Mouse (Mus musculus) forebrain, embryonic 12.5 days (tissue): ENCODE results near the gene Gdi1. TPM values are rescaled to one million over a fixed set of nuclear protein-coding genes. Genes with fewer than 3 reads are reported as not detected.

Experiments used
- ATAC-seq: fragments of 200-750 bp; cut with Nextera tagmentation; 2 replicates; pipeline ENCODE4 v1.8.0; 2017; ENCODE audit warnings: moderate TSS enrichment; ENCODE audit not compliant: low FRiP score
- H3K27ac ChIP-seq: fragments of 300-500 bp; sonication (generic); 2 replicates; pipeline ENCODE4 v1.5.1; 2016; ENCODE audit warnings: mild to moderate bottlenecking
- H3K27me3 ChIP-seq: fragments of 300-500 bp; sonication (generic); 2 replicates; pipeline ENCODE4 v1.6.1; 2016; ENCODE audit warnings: mild to moderate bottlenecking
- H3K36me3 ChIP-seq: fragments of 300-500 bp; sonication (generic); replicated peaks from 2 replicates; pipeline ENCODE4 v1.6.1; 2016; ENCODE audit warnings: mild to moderate bottlenecking
- H3K4me1 ChIP-seq: fragments of 300-500 bp; sonication (generic); 2 replicates; pipeline ENCODE4 v1.6.1; 2016
- H3K4me2 ChIP-seq: fragments of 300-500 bp; sonication (generic); 2 replicates; pipeline ENCODE4 v1.6.1; 2016; ENCODE audit warnings: mild to moderate bottlenecking, moderate library complexity
- H3K4me3 ChIP-seq: fragments of 300-500 bp; sonication (generic); replicated peaks from 2 replicates; pipeline ENCODE4 v1.5.1; 2016; ENCODE audit warnings: mild to moderate bottlenecking
- H3K9ac ChIP-seq: fragments of 300-500 bp; sonication (generic); 2 replicates; pipeline ENCODE4 v1.6.1; 2016; ENCODE audit warnings: mild to moderate bottlenecking
- H3K9me3 ChIP-seq: fragments of 300-500 bp; sonication (generic); 2 replicates; pipeline ENCODE4 v1.6.1; 2016
- WGBS: fragments of 180-500 bp; shearing (Covaris S2); methylation state at CpG from one replicate; pipeline ENCODE4 v1.1.7; 2016; 5-methylcytosine and 5-hydroxymethylcytosine counted together
- polyA plus RNA-seq: library from polyadenylated mRNA; unstranded; fragments of >200 nt; fragmentation: Nextera tagmentation; extraction: Ambion mirVana; gene quantifications from 2 replicates; pipeline ENCODE4 v1.2.1, GENCODE M21; 2016

Gene Gdi1
- 561 and 617 TPM in 2 replicates for polyA plus RNA-seq

DNA sequence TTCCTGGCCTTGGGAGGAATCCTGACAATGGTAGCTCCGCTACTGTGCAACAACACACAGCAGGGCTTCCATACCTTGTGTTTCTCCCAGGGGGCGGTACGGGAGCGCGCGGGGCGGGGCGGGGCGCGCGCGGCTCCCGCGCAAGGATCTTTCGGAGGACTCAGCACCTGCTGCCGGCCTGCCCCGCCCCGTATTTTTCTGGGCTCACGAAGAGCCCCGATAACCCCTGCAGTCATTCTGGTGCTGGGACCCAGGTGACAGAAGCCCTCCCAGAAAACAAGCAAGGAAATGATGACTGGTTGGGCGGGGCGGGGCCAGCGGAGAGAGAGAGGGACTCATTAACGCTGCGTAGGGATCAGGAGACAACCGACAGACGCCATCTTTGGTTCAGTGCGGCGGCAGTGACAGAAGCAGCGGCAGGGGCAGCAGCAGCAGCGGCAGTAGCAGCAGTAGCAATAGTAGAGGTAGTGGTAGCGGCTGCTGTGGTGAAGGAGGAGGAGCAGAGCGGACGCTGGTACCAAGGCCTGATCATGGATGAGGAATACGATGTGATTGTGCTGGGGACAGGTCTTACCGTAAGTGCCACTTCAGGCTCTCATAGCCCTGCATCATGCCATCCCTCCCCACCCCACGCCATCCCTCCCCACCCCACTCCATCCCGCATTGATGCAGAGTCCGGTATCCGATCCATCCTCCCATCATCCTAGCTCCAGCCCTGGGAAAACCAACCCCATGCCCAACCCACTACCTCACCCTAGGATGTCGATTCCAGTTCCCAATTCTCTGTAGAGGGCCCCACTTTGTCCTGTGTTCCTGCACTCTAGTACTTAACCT, at the start of gene Gdi1:
Gene Gdi1 (plus strand): TSS at position 132 of the 834 bp plus-strand sequence.
- Histone ChIP-seq H3K27me3 (no peaks in the 10 kb centered on the region), H3K4me1 (peaks cover 15% of the 10 kb centered on the region), H3K4me2 (peak within 1 kb of the TSS; percentile 80), H3K27ac (peak within 1 kb of the TSS; percentile 91), H3K4me3 (peak within 1 kb of the TSS; percentile 48), H3K9ac (peak within 1 kb of the TSS; percentile 82), H3K9me3 (no peaks in the 10 kb centered on the region), H3K36me3 (peaks cover 66% of the 10 kb centered on the region)
- ATAC-seq, result peak; percentile 89
- WGBS, result 19% methylated on average over 37 of the region's 41 CpGs

- H3K4me3 ChIP-seq, result no peak overlapping the region
- H3K4me1 ChIP-seq, result no peaks in the 10 kb centered on the region; the same call in 1 of the 2 replicates
- peaks cover 17% of the 10 kb centered on the region for H3K36me3 ChIP-seq
- no peak for ATAC-seq
- no peak overlapping the region for H3K9ac ChIP-seq
- H3K27ac ChIP-seq, result no peak overlapping the region
- no peaks in the 10 kb centered on the region for H3K9me3 ChIP-seq
- no peaks in the 10 kb centered on the region for H3K27me3 ChIP-seq
- WGBS, result 95% methylated on average over 3 of the region's 3 CpGs
- no peak overlapping the region for H3K4me2 ChIP-seq
These were observed 47.1 kb upstream of the Gdi1 start for GRCm38 (mm10) chrX:74257746-74258145.

GRCm38 (mm10) chrX:74269736-74270061, 35.1 kb upstream of the Gdi1 start:
- Histone ChIP-seq H3K4me2 (peak overlapping the region; percentile 50), H3K9ac (peak overlapping the region; percentile 44), H3K4me1 (peaks cover 5% of the 10 kb centered on the region; the same call in 1 of the 2 replicates), H3K27ac (peak overlapping the region; percentile 94), H3K4me3 (peak overlapping the region; percentile 57), H3K9me3 (no peaks in the 10 kb centered on the region), H3K27me3 (no peaks in the 10 kb centered on the region), H3K36me3 (peaks cover 5% of the 10 kb centered on the region)
- 29% methylated on average over 3 of the region's 3 CpGs for WGBS
- ATAC-seq, result peak; percentile 45; the same call in 1 of the 2 replicates

DNA sequence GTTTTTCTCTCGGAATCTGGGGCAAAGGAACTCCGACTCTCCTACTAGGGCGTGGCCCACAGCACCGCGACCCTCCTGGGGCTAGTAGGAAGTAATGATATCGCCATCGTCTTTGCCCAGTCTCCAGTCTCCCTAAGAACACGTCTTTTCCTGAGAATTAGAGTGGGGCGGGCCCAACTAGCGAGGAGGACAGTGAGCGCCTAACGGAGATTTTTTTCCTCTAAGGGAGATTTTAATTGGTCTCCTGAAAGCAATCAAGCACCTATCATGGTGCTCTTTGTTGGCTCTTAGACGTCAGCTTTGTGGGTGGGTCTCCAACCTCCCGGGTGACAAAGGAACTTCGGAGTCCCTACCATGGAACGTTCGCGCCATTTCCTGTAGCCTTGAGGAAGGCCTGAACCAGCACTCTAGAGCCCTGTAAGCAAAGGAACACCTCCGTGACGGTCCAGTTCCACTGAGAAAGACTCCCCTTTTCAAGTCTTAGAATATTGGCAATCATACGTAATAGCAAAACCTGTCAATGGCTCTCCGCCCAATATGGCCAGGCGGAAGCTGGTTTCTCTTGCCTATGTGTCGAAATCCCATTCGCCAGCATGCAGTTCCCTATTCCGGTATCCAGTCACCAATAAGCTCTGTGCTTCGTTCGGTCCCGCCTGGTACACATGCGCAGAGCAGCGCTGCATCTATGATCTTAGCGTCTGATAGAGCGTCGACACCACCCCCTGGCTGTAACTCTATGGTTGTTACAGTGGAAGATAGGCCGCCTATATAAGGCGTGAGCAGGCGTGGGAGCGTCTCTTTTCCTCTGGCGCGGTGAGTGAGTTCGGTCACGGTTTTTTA, 34.5 kb upstream of the Gdi1 start, which contains the start of gene Rpl10:
Gene Rpl10 (plus strand): TSS at position 751 of the 840 bp plus-strand sequence.
- peaks cover 5% of the 10 kb centered on the region; the same call in 1 of the 2 replicates for H3K4me1 ChIP-seq
- H3K4me2 ChIP-seq, result peak within 1 kb of the TSS; percentile 57
- peak within 1 kb of the TSS; percentile 94 for H3K27ac ChIP-seq
- ATAC-seq, result peak; percentile 96
- H3K9me3 ChIP-seq, result no peaks in the 10 kb centered on the region
- H3K4me3 ChIP-seq, result peak within 1 kb of the TSS; percentile 57
- H3K36me3 ChIP-seq, result peaks cover 5% of the 10 kb centered on the region
- WGBS, result 19% methylated on average over 42 of the region's 42 CpGs
- no peaks in the 10 kb centered on the region for H3K27me3 ChIP-seq
- peak within 1 kb of the TSS; percentile 73 for H3K9ac ChIP-seq

DNA sequence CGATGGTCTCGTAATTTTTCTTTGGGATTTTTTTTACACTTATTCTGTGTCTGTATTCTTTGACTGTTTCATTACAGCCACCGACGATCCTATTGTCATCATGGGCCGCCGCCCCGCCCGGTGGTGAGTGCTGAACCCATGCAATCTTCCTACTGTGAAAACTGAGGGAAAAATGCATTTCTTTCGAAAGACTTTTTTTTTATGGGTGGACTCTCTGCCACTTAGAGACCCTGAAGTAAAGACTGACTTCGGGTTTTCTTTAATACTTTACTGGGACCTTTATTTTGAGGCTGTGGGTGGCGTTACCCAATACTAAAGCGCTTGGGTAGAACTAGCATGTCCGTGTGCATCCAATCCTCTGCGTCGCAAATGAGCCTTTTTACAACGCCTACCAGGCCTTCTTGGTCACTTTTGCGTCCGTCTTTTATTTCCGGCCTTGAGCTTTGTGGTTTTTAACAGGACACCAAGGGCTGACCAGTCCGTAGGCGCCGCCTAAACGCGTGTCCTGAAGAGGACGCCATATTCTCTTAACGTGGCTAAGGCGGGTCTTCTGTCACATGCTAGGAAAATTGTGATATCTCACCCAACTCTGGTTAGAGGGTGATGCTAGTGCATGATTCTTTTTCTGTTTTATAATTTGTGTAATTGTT, 33.8 kb upstream of the Gdi1 start:
- Histone ChIP-seq H3K4me3 (peak overlapping the region; percentile 57), H3K36me3 (peaks cover 5% of the 10 kb centered on the region), H3K4me2 (peak overlapping the region; percentile 57), H3K27me3 (no peaks in the 10 kb centered on the region), H3K9ac (peak overlapping the region; percentile 73), H3K27ac (peak overlapping the region; percentile 61), H3K9me3 (no peaks in the 10 kb centered on the region), H3K4me1 (peaks cover 5% of the 10 kb centered on the region; the same call in 1 of the 2 replicates)
- WGBS, result 17% methylated on average over 27 of the region's 27 CpGs
- peak; percentile 0; the same call in 1 of the 2 replicates for ATAC-seq

GRCm38 (mm10) chrX:74273422-74274322, 31.1 kb upstream of the Gdi1 start:
- no peak overlapping the region for H3K4me3 ChIP-seq
- no peak for ATAC-seq
- no peaks in the 10 kb centered on the region for H3K27me3 ChIP-seq
- WGBS, result 34% methylated on average over 10 of the region's 10 CpGs
- H3K36me3 ChIP-seq, result peaks cover 5% of the 10 kb centered on the region
- peaks cover 5% of the 10 kb centered on the region; the same call in 1 of the 2 replicates for H3K4me1 ChIP-seq
- H3K27ac ChIP-seq, result no peak overlapping the region
- H3K4me2 ChIP-seq, result no peak overlapping the region
- H3K9ac ChIP-seq, result no peak overlapping the region
- no peaks in the 10 kb centered on the region for H3K9me3 ChIP-seq

DNA sequence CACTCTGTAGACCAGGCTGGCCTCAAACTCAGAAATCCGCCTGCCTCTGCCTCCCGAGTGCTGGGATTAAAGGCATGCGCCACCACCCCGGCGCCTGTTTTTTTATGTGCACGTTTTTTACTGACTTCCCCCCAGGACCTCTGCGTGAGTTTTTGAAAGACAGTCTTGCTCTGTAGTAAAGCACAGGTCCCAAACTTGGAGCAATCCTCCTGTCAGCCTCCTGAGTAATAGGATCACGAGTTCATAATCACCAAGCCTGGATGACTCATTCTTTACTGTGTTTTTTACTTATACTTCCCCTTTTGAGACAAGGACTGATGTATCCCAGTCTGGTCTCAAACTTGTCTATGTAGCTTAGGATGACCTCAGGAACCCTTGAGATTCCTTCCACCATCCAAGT, 26.9 kb upstream of the Gdi1 start:
- Histone ChIP-seq H3K9me3 (no peaks in the 10 kb centered on the region), H3K4me1 (peaks cover under 1% of the 10 kb centered on the region; the same call in 1 of the 2 replicates), H3K27ac (no peak overlapping the region), H3K27me3 (no peaks in the 10 kb centered on the region), H3K36me3 (no peaks in the 10 kb centered on the region), H3K4me2 (no peak overlapping the region), H3K4me3 (no peak overlapping the region), H3K9ac (no peak overlapping the region)
- no peak for ATAC-seq
- whole genome bisulfite sequencing, result 77% methylated on average over 8 of the region's 8 CpGs

GRCm38 (mm10) chrX:74281041-74281731, 23.6 kb upstream of the Gdi1 start:
- Histone ChIP-seq H3K4me2 (peak overlapping the region; percentile 68), H3K4me1 (peaks cover 10% of the 10 kb centered on the region), H3K9ac (peak overlapping the region; percentile 67), H3K27ac (no peak overlapping the region), H3K36me3 (no peaks in the 10 kb centered on the region), H3K27me3 (no peaks in the 10 kb centered on the region), H3K9me3 (no peaks in the 10 kb centered on the region), H3K4me3 (peak overlapping the region; percentile 52)
- no peak for ATAC-seq
- WGBS, result 20% methylated on average over 14 of the region's 14 CpGs

DNA sequence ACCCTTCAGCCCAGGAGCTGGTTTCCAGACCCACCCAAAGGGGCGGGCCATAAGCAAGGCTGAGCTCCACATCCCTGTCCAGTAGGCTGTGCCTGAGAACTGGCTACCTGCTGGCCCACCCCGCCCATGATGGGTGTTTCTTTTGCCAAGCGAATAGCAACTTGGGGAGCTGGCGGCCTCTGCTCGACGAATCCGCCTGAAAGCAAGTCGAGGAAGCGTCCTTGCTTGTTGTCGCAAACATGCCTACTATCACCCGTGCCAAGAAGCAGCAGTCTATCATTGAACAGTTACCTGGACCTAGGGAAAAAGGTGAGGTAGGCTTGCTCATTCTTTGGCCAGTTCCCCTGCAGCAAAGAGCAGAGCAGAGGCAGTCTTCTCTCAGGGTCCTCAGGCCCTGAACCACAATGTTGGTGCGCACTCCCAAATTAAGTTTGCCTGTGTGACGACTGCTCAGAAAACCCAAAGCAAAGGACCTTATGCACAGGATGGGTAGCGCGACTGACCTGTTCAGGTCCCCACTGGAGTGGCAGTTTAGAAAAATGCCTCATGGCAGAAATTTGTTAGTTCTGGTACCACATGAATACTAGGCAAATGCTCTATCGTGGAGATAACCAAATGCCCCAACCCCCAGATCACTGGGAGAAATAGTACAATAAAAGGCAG, 22.9 kb upstream of the Gdi1 start, which contains the start of the genes Taz and Dnase1l1:
Gene Taz (plus strand): TSS at position 181 of the 663 bp plus-strand sequence.
Gene Dnase1l1 (minus strand): TSS at position 606 of the 663 bp plus-strand sequence.
- no peaks in the 10 kb centered on the region for H3K27me3 ChIP-seq
- ATAC-seq, result peak; percentile 63
- H3K36me3 ChIP-seq, result no peaks in the 10 kb centered on the region
- WGBS, result 15% methylated on average over 16 of the region's 16 CpGs
- peaks cover 10% of the 10 kb centered on the region for H3K4me1 ChIP-seq
- H3K4me2 ChIP-seq, result peak within 1 kb of the TSS; percentile 68
- peak within 1 kb of the TSS; percentile 52 for H3K4me3 ChIP-seq
- peak within 1 kb of the TSS; percentile 75 for H3K27ac ChIP-seq
- peak within 1 kb of the TSS; percentile 67 for H3K9ac ChIP-seq
- no peaks in the 10 kb centered on the region for H3K9me3 ChIP-seq

DNA sequence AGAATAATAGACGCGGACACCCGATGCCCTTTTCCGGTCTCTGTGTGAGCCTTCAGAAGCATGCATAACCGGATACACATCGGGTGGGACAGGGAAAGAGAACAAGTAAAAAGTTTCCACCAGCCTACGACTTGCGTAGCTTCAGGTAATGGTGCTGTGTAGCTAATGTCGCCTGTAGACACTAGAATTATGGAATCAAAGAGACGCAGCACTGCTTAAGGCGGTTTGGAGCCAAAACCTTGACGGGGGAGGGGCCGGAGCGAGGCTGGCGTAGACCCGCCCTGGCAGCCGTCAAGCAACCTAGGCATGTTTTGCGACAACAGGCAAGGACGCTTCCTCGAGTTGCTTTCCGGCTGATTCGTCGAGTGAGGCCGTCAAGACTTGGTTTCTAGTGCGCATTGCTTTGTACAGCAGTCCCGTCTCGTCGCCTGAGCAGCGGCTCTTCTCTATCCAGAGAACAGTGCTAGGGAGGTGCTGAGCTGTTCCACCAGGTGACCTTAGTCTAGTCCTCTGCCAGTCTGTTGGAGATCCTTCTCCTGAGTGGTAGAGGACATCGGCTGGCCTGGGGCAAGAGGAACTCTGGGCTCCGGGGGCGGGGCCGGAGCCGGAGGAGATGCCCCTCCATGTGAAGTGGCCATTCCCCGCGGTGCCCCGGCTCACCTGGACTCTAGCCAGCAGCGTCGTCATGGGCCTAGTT, 22.3 kb upstream of the Gdi1 start:
- ATAC-seq, result peak; percentile 86
- H3K27me3 ChIP-seq, result no peaks in the 10 kb centered on the region
- peaks cover 10% of the 10 kb centered on the region for H3K4me1 ChIP-seq
- H3K4me2 ChIP-seq, result peak overlapping the region; percentile 68
- 20% methylated on average over 39 of the region's 39 CpGs for WGBS
- H3K9ac ChIP-seq, result peak overlapping the region; percentile 67
- peak overlapping the region; percentile 52 for H3K4me3 ChIP-seq
- H3K9me3 ChIP-seq, result no peaks in the 10 kb centered on the region
- H3K36me3 ChIP-seq, result no peaks in the 10 kb centered on the region
- peak overlapping the region; percentile 75 for H3K27ac ChIP-seq
